Mouse (Mus musculus): ENCODE measurements at regions not wholly inside any gene's neighbourhood (a gene's known extent, or its start where the extent isn't known, plus 50 kb on each side); places are given as distances from the start of the nearest gene placed in this dataset.
"Not testable (repeated sequence)": the region's sequence is repeated elsewhere in the genome, so short reads cannot be mapped to it uniquely, and the experiment has no call there.

- Histone ChIP-seq H3K27ac (replicated peaks) (no peak overlapping the region), H3K36me3 (replicated peaks) (no peaks in the 10 kb centered on the region), H3K4me3 (no peak overlapping the region), H3K9me3 (no peaks in the 10 kb centered on the region), H3K27me3 (replicated peaks; ENCODE audit: low read depth, poor library complexity, severe bottlenecking) (no peaks in the 10 kb centered on the region), H3K4me1 (peaks cover 3% of the 10 kb centered on the region; the same call in 1 of the 2 replicates)
- 62% methylated on average over 3 of the region's 4 CpGs for WGBS
- DNase-seq (ENCODE audit: low spot score), result peak; percentile 12
These were observed 993.9 kb upstream of the Pom121l12 start for GRCm38 (mm10) chr11:13605152-13605697.

DNA sequence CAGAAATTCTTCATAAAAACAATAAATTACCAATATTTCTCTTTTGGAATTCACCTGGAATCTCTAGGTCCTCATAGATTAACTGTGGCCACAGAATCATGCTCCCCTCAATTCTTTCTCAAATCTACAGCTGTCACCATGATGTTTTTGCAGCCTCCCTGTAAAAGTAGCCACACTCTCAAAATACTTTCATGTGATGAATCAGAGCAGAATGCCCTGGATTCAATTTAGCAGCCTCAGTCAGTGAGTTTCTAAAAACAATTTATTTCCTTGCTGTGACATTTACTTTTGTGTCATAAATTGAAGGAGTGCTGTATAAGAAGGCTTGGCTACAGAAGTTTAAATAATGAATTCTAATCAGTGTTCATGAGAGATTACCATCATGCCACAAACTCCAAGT lies 1014.4 kb upstream of the Pom121l12 start:
- no peak for DNase-seq (ENCODE audit: low spot score)
- Histone ChIP-seq H3K27ac (replicated peaks) (no peak overlapping the region), H3K27me3 (replicated peaks; ENCODE audit: low read depth, poor library complexity, severe bottlenecking) (no peaks in the 10 kb centered on the region), H3K9me3 (no peaks in the 10 kb centered on the region), H3K36me3 (replicated peaks) (no peaks in the 10 kb centered on the region), H3K4me1 (no peaks in the 10 kb centered on the region), H3K4me3 (no peak overlapping the region)

- no peaks in the 10 kb centered on the region for H3K27me3 ChIP-seq (replicated peaks; ENCODE audit: low read depth, poor library complexity, severe bottlenecking)
- H3K4me3 ChIP-seq, result no peak overlapping the region
- no peak for DNase-seq (ENCODE audit: low spot score)
- no peaks in the 10 kb centered on the region for H3K9me3 ChIP-seq
- H3K4me1 ChIP-seq, result no peaks in the 10 kb centered on the region
- no peak overlapping the region for H3K27ac ChIP-seq (replicated peaks)
- H3K36me3 ChIP-seq (replicated peaks), result no peaks in the 10 kb centered on the region
- 85% methylated on average over 1 of the region's 1 CpGs for WGBS
These were observed 1043.8 kb upstream of the Pom121l12 start for GRCm38 (mm10) chr11:13555267-13555666.

DNA sequence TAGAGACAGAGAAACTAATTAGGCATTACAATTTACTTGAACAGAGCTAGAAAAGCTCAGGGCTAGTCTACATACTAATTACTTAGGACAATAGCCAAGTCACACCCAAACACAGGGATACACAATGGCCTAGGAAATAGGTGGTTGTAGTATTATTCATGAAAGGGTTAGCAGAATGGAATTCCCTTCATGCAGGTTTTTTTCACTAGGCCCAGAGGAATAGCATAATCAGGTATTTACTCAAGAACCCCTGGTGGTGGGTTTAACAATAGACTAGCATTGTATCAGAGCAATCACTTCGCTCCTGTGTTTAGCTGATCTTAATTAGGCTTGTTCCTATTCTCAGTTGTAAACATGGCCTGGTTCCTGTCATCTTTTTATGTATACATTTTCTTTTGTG lies 1054.9 kb upstream of the Cobl start:
- not testable (repeated sequence) for H3K9me3 ChIP-seq; H3K4me1 ChIP-seq; H3K27me3 ChIP-seq (replicated peaks; ENCODE audit: low read depth, poor library complexity, severe bottlenecking); H3K36me3 ChIP-seq (replicated peaks); H3K4me3 ChIP-seq; H3K27ac ChIP-seq (replicated peaks); DNase-seq (ENCODE audit: low spot score)
- 71% methylated on average over 1 of the region's 1 CpGs for WGBS

DNA sequence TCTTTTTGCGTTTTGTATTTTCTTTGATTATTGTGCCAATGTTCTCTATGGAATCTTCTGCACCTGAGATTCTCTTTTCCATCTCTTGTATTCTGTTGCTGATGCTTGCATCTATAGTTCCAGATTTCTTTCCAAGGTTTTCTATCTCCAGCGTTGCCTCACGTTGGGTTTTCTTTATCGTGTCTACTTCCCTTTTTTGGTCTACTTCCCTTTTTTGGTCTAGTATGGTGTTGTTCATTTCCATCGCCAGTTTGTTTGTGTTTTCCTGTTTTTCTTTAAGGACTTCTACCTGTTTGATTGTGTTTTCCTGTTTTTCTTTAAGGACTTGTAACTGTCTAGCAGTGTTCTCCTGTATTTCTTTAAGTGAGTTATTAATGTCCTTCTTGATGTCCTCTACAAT lies 1046.2 kb upstream of the Cobl start:
- not testable (repeated sequence) for DNase-seq (ENCODE audit: low spot score); H3K36me3 ChIP-seq (replicated peaks); H3K4me3 ChIP-seq; H3K27me3 ChIP-seq (replicated peaks; ENCODE audit: low read depth, poor library complexity, severe bottlenecking); H3K27ac ChIP-seq (replicated peaks); H3K9me3 ChIP-seq; H3K4me1 ChIP-seq
- 94% methylated on average over 5 of the region's 5 CpGs for WGBS

DNA sequence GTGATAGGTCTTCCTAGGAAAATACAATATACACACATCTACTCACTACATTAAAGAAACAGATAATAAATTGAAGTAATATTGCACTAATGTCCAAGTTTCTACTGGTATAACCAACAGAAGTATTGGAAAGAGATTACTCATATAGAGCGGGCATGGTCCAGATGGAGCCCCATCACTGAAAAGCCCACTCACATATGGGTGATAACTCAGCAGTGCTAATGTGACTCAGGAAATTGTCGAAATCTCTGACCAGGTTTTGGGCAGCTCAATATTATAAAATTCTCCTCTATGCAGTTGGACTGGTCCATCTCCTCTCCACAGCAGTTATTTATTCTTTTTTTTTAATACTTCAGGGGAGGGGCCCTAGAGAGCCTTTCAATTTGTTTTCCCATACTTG lies 1021.2 kb upstream of the Cobl start:
- DNase-seq (ENCODE audit: low spot score), result no peak

GRCm38 (mm10) chr11:13451516-13451915 lies 986.8 kb upstream of the Cobl start:
- H3K36me3 ChIP-seq (replicated peaks); H3K27ac ChIP-seq (replicated peaks); H3K4me1 ChIP-seq; H3K9me3 ChIP-seq; H3K27me3 ChIP-seq (replicated peaks; ENCODE audit: low read depth, poor library complexity, severe bottlenecking); DNase-seq (ENCODE audit: low spot score); H3K4me3 ChIP-seq: not testable (repeated sequence)
- WGBS, result 89% methylated on average over 1 of the region's 1 CpGs

More for the DNA sequence above, 1021.2 kb upstream of the Cobl start:
- WGBS, result 90% methylated on average over 2 of the region's 2 CpGs
- no peaks in the 10 kb centered on the region for H3K36me3 ChIP-seq (replicated peaks)
- H3K9me3 ChIP-seq, result no peaks in the 10 kb centered on the region
- 0 out of 2 replicates have a peak, but pooled peaks cover 2% of the 10 kb centered on the region for H3K4me1 ChIP-seq
- no peak overlapping the region for H3K27ac ChIP-seq (replicated peaks)
- no peaks in the 10 kb centered on the region for H3K27me3 ChIP-seq (replicated peaks; ENCODE audit: low read depth, poor library complexity, severe bottlenecking)
- H3K4me3 ChIP-seq, result no peak overlapping the region

DNA sequence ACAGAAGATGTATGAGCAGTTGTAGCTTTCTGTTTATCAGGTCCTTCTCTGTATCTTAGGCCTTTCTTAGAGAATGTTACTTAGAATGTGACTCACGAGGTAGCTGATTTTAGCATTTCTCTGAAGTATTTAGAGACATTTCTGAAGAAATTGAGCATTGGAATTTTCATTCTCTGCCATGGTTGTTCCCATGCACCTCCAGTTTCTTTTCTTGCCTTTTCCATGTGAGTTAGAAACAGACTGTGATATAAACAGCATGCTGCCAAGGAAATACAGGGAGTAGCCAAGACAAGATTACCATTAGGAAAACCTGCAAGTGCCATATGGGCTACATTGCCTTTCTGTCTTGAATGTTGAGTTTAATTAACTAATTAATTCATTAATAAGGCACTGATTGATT lies 971.7 kb upstream of the Cobl start:
- DNase-seq (ENCODE audit: low spot score), result no peak
- WGBS, result 85% methylated on average over 1 of the region's 1 CpGs
- H3K9me3 ChIP-seq, result peaks cover 5% of the 10 kb centered on the region; the same call in 1 of the 2 replicates

DNA sequence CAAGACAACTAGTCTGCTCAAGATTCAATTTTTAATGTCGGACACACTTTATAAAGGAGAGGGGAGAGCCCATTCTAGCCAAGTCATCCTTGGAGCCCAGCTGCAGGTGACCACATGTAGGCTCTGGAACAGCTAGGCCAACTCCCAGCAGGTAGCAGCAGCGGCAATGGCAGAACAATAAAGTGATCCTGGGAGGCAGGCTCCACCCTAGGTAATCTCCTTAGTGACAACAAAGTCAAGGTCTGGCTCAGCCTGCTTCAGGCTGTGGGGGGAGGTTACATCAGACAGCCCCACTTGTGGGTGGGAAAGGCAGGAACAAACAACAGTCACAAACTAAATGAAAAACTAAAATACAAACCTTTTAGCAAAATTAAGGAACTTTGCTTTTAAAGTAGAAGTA lies 953.1 kb upstream of the Cobl start:
- not testable (repeated sequence) for H3K36me3 ChIP-seq (replicated peaks); H3K27me3 ChIP-seq (replicated peaks; ENCODE audit: low read depth, poor library complexity, severe bottlenecking); DNase-seq (ENCODE audit: low spot score); H3K4me3 ChIP-seq; H3K27ac ChIP-seq (replicated peaks); H3K9me3 ChIP-seq; H3K4me1 ChIP-seq
- 19% methylated on average over 2 of the region's 2 CpGs for WGBS

More for the DNA sequence above, 971.7 kb upstream of the Cobl start:
- Histone ChIP-seq H3K27me3 (replicated peaks; ENCODE audit: low read depth, poor library complexity, severe bottlenecking) (no peaks in the 10 kb centered on the region), H3K27ac (replicated peaks) (no peak overlapping the region), H3K36me3 (replicated peaks) (no peaks in the 10 kb centered on the region), H3K4me1 (no peaks in the 10 kb centered on the region), H3K4me3 (no peak overlapping the region)

Data from embryonic facial prominence, embryonic 10.5 days (tissue).